Comparison of ENCODE assay signal across 11 mouse cellular contexts in genomic region chr7:49120488-49120864, GRCm38 (mm10).
DNase-seq lines count a peak whose midpoint lies in the region; ATAC-seq lines count a peak whose summit lies in the region.
"Had no signal": no experiment of that assay in that cellular context is flagged by ENCODE, and none has a peak within 500 bp of the region (broad histone marks: within the 10 kb centered on the region; RNA-seq: fewer than 3 reads in every experiment).

No protein-coding gene starts in this region.

- ATAC-seq in kidney, embryonic 16.5 days (ENCODE audit: low FRiP score, low TSS enrichment): no peak
- peak; percentile 49 for ATAC-seq in midbrain, embryonic 15.5 days (replicated peaks)

- H3K4me3 ChIP-seq in kidney, embryonic 16.5 days (ENCODE audit: low read length): peak overlapping the region; percentile 19
- peak overlapping the region; percentile 42 for H3K4me3 ChIP-seq in hindbrain, embryonic 10.5 days
- H3K4me3 ChIP-seq in midbrain, embryonic 15.5 days: peak overlapping the region; percentile 31
- H3K4me3 ChIP-seq: liver, embryonic 15.5 days had no signal

- DNase-seq in kidney, adult 8-10 months: no peak
- peak; percentile 41 to 43 for DNase-seq in cerebellum, postnatal 36 days
- DNase-seq in hindbrain, embryonic 10.5 days (ENCODE audit: low spot score): no peak
- no peak for DNase-seq in frontal cortex, adult 2 months (ENCODE audit: extremely low spot score in 1 of 2, low spot score in 1 of 2)
- DNase-seq in kidney, adult 9 months: no peak
- no peak for DNase-seq in urinary bladder, postnatal 25 days (ENCODE audit: low spot score)
- DNase-seq: gastrocnemius, postnatal 14 days had no signal

- H3K9me3 ChIP-seq in kidney, embryonic 16.5 days (ENCODE audit: low read length): no peaks in the 10 kb centered on the region
- H3K9me3 ChIP-seq in hindbrain, embryonic 10.5 days: no peaks in the 10 kb centered on the region
- H3K9me3 ChIP-seq in midbrain, embryonic 15.5 days: no peaks in the 10 kb centered on the region
- H3K9me3 ChIP-seq: liver, embryonic 15.5 days had no signal

- no peaks in the 10 kb centered on the region for H3K36me3 ChIP-seq in kidney, embryonic 16.5 days (ENCODE audit: insufficient read depth, low read length)
- H3K36me3 ChIP-seq in hindbrain, embryonic 10.5 days: no peaks in the 10 kb centered on the region
- H3K36me3 ChIP-seq in midbrain, embryonic 15.5 days (replicated peaks): no peaks in the 10 kb centered on the region
- H3K36me3 ChIP-seq: G1E; liver, embryonic 15.5 days had no signal

- H3K27ac ChIP-seq in kidney, embryonic 16.5 days (ENCODE audit: low read length): no peak overlapping the region
- H3K27ac ChIP-seq in hindbrain, embryonic 10.5 days: peak overlapping the region; percentile 85
- H3K27ac ChIP-seq in midbrain, embryonic 15.5 days: peak overlapping the region; percentile 65
- H3K27ac ChIP-seq: liver, embryonic 15.5 days had no signal

- H3K27me3 ChIP-seq in kidney, embryonic 16.5 days (ENCODE audit: insufficient read depth, low read length): 0 out of 2 replicates have a peak, but pooled peaks cover 6% of the 10 kb centered on the region
- peaks cover 50% of the 10 kb centered on the region for H3K27me3 ChIP-seq in hindbrain, embryonic 10.5 days (ENCODE audit: insufficient read depth, poor library complexity, severe bottlenecking)
- H3K27me3 ChIP-seq in midbrain, embryonic 15.5 days (replicated peaks): no peaks in the 10 kb centered on the region; the same call in 1 of the 2 replicates

- H3K4me1 ChIP-seq in kidney, embryonic 16.5 days (ENCODE audit: insufficient read depth, low read length): peaks cover 8% of the 10 kb centered on the region; the same call in 1 of the 2 replicates
- H3K4me1 ChIP-seq in hindbrain, embryonic 10.5 days (replicated peaks): peaks cover 38% of the 10 kb centered on the region
- peaks cover 24% of the 10 kb centered on the region for H3K4me1 ChIP-seq in midbrain, embryonic 15.5 days

- no peak overlapping the region for H3K9ac ChIP-seq in kidney, embryonic 16.5 days (replicated peaks; ENCODE audit: low read length)
- peak overlapping the region; percentile 44 for H3K9ac ChIP-seq in midbrain, embryonic 15.5 days
- H3K9ac ChIP-seq: liver, embryonic 15.5 days had no signal

- 46% methylated on average over 6 of the region's 6 CpGs for WGBS in kidney, embryonic 16.5 days
- 33% methylated on average over 6 of the region's 6 CpGs for WGBS in hindbrain, embryonic 10.5 days
- 17% methylated on average over 6 of the region's 6 CpGs for WGBS in midbrain, embryonic 15.5 days

- H3K4me2 ChIP-seq in kidney, embryonic 16.5 days (replicated peaks; ENCODE audit: low read depth, low read length): peak overlapping the region; percentile 39
- H3K4me2 ChIP-seq in midbrain, embryonic 15.5 days: peak overlapping the region; percentile 60
- H3K4me2 ChIP-seq: liver, embryonic 15.5 days had no signal

Comparison
In these comparisons a context has a peak if more than half of its experiments do, and no peak if none do; other contexts are left out.
1. DNase-seq: peak in cerebellum, postnatal 36 days (2 of 2); none in kidney, adult 8-10 months (0 of 2), hindbrain, embryonic 10.5 days (single experiment), frontal cortex, adult 2 months (0 of 2), kidney, adult 9 months (single experiment) and urinary bladder, postnatal 25 days (single experiment).
2. Peak in every context shown above with its lines, with median percentiles within 50 percentile points of each other: H3K4me3 ChIP-seq.